Mouse (Mus musculus) adrenal gland, adult 8-10 months (tissue): ENCODE data around the gene Card19. TPM values are rescaled to one million over a fixed set of nuclear protein-coding genes. Genes with fewer than 3 reads are reported as not detected.

Experiments
- DNase-seq: peaks from one replicate; pipeline ENCODE4 v3.0.0; 2022
- total RNA-seq, 4 experiments: library from RNA; stranded (reverse); gene quantifications; 2 replicates each; pipeline ENCODE4 v1.2.4; 2022

The Card19 gene
- total RNA-seq, 4 experiments from 2014 or later: 44.8 to 81.7 (median 62.8) TPM

DNA sequence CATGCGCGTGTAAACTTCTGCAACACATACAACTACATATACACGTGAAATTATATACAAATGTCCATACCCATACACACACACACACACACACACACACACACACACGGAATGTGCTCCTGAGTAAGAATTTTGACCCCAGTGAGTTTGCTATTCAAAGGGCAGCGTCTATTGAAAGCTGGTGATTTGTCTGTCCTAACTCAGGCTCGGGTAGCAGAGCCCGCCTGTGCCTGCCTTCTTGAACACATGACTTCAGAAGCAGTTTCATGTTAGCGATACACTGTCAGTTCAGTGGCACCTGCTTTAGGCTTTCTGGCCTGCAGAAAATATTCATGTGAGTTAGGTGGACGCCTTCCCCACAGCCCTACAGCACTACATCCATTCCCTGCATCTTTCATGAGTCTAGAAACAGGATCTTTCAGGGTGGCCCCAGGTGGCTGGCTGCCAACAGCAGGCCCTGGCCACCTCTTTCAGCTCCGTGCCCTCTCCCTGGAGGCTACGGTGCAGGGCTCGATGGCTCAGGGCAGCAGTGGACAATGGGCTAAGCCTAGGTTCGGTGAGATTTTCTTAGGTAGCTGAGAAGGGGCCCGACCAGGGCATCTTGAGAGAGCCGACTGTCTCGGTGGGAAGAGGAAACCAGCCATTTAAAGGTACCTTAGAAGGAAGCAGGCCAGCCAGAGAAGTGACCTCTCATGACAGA lies 23.5 kb downstream of the Card19 start:
- DNase-seq: no peak

- no peak for DNase-seq
These were observed 24.2 kb downstream of the Card19 start for GRCm38 (mm10) chr13:49191673-49192035.

DNA sequence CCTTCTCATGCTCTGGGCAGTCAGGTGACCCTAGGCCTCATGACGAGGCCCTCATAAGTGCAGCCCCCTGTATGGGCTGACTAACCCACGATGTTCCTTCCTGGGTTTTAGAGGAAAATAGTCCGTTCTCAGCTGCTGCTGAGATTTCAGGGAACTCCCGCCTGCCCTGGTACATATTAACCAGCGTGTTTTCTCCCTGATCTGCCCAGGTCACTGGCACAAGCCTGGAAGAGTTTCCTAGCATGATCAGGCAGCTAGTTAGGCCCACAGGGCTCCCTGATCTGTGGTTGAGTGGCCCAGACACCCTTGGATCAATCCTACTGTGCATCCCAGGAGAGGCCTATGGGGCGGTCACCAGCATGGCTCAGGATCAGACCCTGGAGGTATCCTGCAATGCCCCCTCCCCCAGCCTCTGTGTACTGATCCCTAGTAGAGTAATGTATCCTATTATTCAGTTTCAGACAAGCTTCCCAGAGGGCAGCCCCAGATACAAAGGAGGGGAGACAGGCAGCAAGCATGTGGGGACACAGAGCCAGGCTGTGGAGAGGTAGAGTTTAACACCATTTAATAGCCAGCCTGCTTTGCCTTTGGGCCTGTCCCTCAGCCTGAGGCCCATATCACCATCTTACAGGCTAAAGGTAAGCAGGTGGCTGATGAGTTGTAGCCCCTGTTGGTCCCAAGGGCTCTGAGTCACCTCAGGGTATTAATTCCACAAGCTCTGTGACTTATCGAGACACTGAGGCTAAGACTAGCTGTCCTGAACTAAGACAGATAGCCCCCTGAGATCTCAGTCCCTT lies 24.8 kb downstream of the Card19 start:
- no peak for DNase-seq

DNA sequence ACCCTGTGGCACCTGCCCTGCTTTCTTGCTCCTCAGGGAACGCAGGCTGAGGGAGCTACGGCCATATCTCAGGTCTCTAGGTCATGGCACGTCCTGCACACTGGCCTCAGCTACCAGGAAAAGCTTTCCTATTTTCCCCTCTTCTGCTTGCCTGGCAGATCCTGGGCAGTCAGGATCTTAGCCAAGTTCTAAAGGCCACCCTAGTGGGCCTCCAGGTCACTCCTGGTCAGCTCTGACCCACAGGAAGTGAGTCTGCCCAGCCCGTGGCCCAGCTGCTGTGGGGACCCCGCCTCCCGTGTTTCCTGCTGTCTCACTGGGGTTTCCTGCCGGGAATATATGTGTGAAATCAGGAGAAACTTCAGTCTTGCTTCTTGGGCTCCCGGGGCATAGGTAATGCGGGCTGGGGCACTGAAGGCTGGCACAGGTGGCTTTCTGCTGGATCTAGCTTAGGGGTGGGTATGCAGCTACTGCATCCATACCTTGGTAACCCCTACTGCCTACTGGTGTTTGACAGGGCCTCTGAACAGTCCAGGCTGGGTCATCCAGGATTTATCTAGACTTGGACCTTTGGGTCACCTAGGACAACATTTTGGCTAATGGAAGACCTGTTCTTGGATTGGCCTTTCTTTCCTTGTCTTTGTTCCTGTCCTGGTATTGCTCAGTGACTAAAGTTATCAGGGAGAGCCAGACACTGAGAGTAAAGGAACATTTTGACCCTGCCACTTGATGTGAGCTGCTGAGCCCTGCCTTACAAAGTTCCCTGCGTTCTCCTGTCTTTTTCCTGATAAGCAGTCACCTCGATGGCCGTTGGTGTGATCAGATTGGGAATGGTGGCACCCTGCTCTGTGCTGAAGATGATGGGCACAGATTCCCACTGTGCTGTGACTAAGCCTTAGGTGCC lies 25.6 kb downstream of the Card19 start:
- DNase-seq: no peak

DNA sequence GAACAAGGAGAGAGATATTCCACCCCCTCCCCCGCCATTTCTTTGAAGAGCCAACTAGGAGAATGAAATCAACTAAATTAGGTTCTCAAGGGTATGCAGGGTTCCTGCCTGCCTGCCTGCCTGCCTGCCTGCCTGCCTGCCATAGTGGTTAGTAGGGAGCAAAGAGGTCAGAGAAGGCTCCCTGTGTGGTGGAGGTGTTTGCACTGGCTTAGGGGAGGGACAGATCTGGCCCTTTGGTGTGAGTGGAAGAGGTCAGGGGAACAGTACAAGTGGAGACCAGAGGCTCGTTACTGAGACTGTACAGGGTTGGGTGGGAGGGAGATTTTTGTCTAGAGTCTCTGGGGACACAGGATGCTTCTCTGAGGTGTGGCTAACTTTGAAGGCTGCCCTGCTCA lies 26.9 kb downstream of the Card19 start:
- no peak for DNase-seq

DNA sequence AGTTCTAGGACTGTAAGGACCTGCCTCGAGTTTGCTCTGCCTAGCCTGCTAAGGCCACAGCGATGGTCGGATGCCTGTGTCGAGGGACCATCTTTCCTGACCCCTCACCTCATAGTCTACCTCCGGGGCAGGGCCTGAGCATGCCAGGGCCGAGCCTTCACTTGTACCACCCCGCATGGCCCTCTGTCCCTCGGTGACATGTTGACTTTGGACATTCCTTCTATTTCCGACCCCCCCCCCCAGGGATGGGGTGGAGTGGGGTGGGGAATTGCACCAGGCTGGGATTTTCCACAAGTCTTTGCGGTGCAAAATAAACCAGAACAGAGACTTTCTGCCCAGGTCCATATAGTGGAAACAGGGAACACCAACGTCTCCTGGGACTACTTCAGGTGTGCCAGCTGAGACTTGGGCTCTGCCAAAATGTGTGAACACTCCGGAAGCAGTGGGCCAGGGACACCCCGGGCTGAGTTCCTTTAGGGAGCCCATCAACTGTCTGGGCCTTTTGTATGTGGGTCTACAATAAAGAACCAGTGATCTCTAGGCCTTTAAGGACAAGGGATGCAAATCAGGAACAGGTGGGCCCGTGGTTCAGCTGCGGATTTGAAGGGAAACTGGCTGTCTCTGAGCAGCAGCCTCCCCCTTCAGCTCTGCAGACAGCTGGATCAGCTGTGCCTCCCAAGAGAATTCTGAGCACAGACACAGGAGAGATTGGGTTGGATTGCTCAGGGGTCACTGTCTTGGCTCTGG lies 27.4 kb downstream of the Card19 start:
- DNase-seq: no peak

GRCm38 (mm10) chr13:49187288-49188218 lies 28.3 kb downstream of the Card19 start, which contains the start of gene Ninj1:
TSS of gene Ninj1 (plus strand) at chr13:49187485.
- DNase-seq: peak; percentile 82

- no peak for DNase-seq
These were observed 29.0 kb downstream of the Card19 start for GRCm38 (mm10) chr13:49186798-49187287.

- DNase-seq: no peak
These were observed 32.2 kb downstream of the Card19 start for GRCm38 (mm10) chr13:49183646-49184045.

GRCm38 (mm10) chr13:49183161-49183560 lies 32.7 kb downstream of the Card19 start:
- DNase-seq: no peak

- no peak for DNase-seq
These were observed 34.3 kb downstream of the Card19 start for GRCm38 (mm10) chr13:49181411-49181984.

DNA sequence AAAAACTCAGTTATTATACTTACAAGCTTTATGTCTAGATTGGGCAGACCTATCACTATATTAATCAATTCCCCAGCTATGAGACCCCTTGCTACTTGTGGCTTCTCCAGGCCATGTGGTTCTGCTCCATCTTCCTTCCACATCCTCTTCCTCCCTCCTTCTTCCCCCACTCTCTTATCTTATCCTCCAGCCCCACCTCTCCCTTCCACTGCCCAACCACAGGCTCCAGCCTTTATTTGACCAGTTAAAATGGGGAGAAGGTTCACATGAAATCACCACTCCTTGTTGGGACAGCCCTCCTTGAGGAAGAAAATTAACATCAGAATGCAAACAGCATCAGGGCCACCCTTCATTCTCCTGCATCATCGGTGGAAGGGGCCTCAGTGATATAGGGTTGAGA lies 35.1 kb downstream of the Card19 start:
- DNase-seq: no peak

DNA sequence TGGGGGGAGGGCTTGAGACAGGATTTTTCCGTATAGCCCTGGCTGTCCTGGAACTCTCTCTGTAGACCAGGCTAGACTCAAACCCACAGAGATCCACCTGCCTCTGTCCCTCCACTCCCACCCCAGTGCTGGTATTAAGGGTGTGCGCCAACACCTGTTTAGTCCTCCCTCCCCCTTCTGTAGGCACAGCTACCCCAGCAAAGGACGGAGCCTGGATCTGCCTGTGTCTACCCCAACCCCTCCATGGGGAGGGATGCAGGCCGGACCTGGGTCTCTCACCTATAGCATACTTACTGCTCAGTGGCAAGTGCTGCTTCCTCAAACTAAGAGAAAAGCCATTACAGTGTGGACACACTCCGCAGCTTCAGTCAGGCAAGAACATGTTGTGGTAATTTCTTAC lies 35.6 kb downstream of the Card19 start:
- DNase-seq: no peak

- peak; percentile 83 for DNase-seq
These were observed 36.8 kb downstream of the Card19 start for GRCm38 (mm10) chr13:49178839-49179585.

- DNase-seq: no peak
These were observed 40.3 kb downstream of the Card19 start for GRCm38 (mm10) chr13:49175509-49175908.

GRCm38 (mm10) chr13:49172971-49173596 lies 42.8 kb downstream of the Card19 start:
- DNase-seq: peak; percentile 82

- DNase-seq: no peak
These were observed 43.5 kb downstream of the Card19 start for GRCm38 (mm10) chr13:49172335-49172734.

- no peak for DNase-seq
These were observed 44.1 kb downstream of the Card19 start for GRCm38 (mm10) chr13:49171729-49172128.

DNA sequence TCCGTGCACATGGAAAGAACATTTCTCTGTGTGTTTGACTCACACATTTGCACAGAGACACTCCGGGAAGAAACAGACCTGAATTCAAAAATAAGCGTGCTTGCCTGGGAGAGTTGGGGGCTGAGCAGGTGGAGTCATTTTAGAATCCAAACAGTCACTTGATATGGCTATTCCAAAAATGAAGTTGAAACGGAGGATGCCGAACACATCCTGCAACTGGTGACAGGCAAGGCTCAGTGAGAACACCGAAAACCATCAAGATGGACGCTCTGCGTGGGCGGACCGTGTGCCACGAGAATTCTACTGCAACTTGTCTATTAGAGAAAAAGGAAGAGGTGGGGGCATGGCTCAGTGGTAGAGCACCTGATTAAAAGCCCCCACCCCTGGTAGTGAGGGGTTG lies 45.2 kb downstream of the Card19 start:
- no peak for DNase-seq
